Mouse (Mus musculus) limb, embryonic 14.5 days (tissue): ENCODE measurements around the gene Rassf9. TPM values are rescaled to one million over a fixed set of nuclear protein-coding genes. Genes with fewer than 3 reads are reported as not detected.

ENCODE experiments used
- ATAC-seq: fragments of 200-750 bp; cut with Nextera tagmentation; 2 replicates; pipeline ENCODE4 v1.8.0; 2017; ENCODE audit warnings: low read depth, moderate number of reproducible peaks, moderate TSS enrichment; ENCODE audit not compliant: low FRiP score
- DNase-seq: peaks from one replicate; pipeline ENCODE4 v3.0.0-alpha.2; 2015; ENCODE audit warnings: low spot score
- H3K27ac ChIP-seq: fragments of 300-500 bp; sonication (generic); replicated peaks from 2 replicates; pipeline ENCODE4 v1.5.1; 2014; ENCODE audit warnings: low read depth, mild to moderate bottlenecking, low read length, moderate library complexity, mixed read lengths
- H3K27me3 ChIP-seq: fragments of 300-500 bp; sonication (generic); 2 replicates; pipeline ENCODE4 v1.6.1; 2014; ENCODE audit warnings: low read length, mixed read lengths; ENCODE audit not compliant: control insufficient read depth, insufficient read depth
- H3K36me3 ChIP-seq: fragments of 300-500 bp; sonication (generic); 2 replicates; pipeline ENCODE4 v1.6.1; 2014; ENCODE audit warnings: mild to moderate bottlenecking, low read length, moderate library complexity, mixed read lengths; ENCODE audit not compliant: control insufficient read depth, insufficient read depth
- H3K4me1 ChIP-seq: fragments of 300-500 bp; sonication (generic); 2 replicates; pipeline ENCODE4 v1.6.1; 2014; ENCODE audit warnings: antibody characterized with exemption, low read length, mixed read lengths; ENCODE audit not compliant: control insufficient read depth, insufficient read depth
- H3K4me2 ChIP-seq: fragments of 300-500 bp; sonication (generic); replicated peaks from 2 replicates; pipeline ENCODE4 v1.6.1; 2014; ENCODE audit warnings: low read depth, mild to moderate bottlenecking, low read length, moderate library complexity; ENCODE audit not compliant: severe bottlenecking
- H3K4me3 ChIP-seq: fragments of 300-500 bp; sonication (generic); replicated peaks from 2 replicates; pipeline ENCODE4 v1.5.1; 2014; ENCODE audit warnings: low read length
- H3K9ac ChIP-seq: fragments of 300-500 bp; sonication (generic); 2 replicates; pipeline ENCODE4 v1.6.1; 2014; ENCODE audit warnings: mild to moderate bottlenecking, low read depth, low read length, moderate library complexity; ENCODE audit not compliant: severe bottlenecking
- H3K9me3 ChIP-seq: fragments of 300-500 bp; sonication (generic); 2 replicates; pipeline ENCODE4 v1.6.1; 2016; ENCODE audit warnings: low read length; ENCODE audit not compliant: control insufficient read depth
- POLR2A ChIP-seq: fragments of 200-500 bp; IDR thresholded peaks from 2 replicates; pipeline ENCODE4 v1.8.0; 2012; ENCODE audit warnings: inconsistent platforms, mild to moderate bottlenecking, moderate library complexity, borderline replicate concordance; ENCODE audit not compliant: insufficient read depth, insufficient read length; ENCODE audit errors: extremely low read depth
- WGBS: fragments of 180-500 bp; shearing (Covaris S2); extraction: QIAGEN DNeasy Blood & Tissue Kit; methylation state at CpG from one replicate; pipeline ENCODE4 v1.1.7; 2014; 5-methylcytosine and 5-hydroxymethylcytosine counted together
- polyA plus RNA-seq, 2 experiments: library from polyadenylated mRNA; depleted of rRNA in 1 of 2; stranded (reverse) in 1 of 2; unstranded in 1 of 2; fragments of >200 nt; fragmentation: Nextera tagmentation in 1 of 2; extraction: Ambion mirVana in 1 of 2; gene quantifications; 2 replicates each; pipeline versions ENCODE4 v1.2.1 to v1.2.3; 2012 to 2014

Rassf9 gene
- polyA plus RNA-seq, 2 experiments: 3.1 to 5.3 TPM

DNA sequence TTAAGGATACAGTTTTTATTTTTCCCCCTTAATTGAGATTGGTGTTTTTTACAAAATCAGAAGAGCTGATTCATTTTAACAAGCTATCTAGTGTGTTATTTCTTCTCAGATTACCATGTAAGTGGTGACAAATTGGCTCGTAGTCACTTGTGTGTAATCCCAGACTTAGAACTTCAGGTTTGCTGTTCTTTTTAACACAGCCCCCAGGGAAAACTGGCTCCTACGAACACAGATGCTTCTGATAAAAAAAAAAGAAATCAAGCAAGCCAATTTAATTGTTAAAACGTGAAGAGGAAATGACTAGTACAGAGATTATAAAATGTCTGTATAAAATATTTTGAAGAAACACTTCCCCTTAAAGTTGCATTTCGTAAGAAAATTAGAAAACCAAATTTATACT is 4.6 kb upstream of the Rassf9 start:
- H3K27me3 ChIP-seq: no peaks in the 10 kb centered on the region
- H3K9ac ChIP-seq: no peak overlapping the region
- H3K36me3 ChIP-seq: no peaks in the 10 kb centered on the region
- H3K9me3 ChIP-seq: no peaks in the 10 kb centered on the region
- H3K27ac ChIP-seq: no peak overlapping the region
- DNase-seq: no peak
- ATAC-seq: no peak
- WGBS: 9% methylated on average over 4 of the region's 4 CpGs
- H3K4me1 ChIP-seq: peaks cover 18% of the 10 kb centered on the region
- no peak overlapping the region for H3K4me3 ChIP-seq
- no peak overlapping the region for H3K4me2 ChIP-seq
- TF ChIP-seq POLR2A: no peak

DNA sequence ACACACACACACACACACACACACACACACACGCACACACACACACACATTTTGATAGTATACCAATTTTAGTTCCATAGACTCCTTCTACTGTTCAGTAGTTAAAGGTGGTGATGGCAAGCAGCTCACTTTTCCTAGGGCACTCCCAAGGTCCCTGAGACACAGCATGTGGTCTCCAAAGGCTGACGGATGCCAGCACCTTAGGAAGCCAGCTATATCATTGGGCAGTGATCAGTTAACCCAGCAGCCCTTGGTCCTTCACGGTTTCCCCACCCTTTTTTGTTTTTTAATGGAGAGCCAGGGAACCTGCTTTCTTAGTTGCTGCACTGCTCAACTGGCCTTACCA is 588 bp upstream of the Rassf9 start:
- no peaks in the 10 kb centered on the region for H3K36me3 ChIP-seq
- peaks cover 18% of the 10 kb centered on the region for H3K4me1 ChIP-seq
- H3K4me3 ChIP-seq: peak overlapping the region; percentile 28
- H3K27me3 ChIP-seq: no peaks in the 10 kb centered on the region
- DNase-seq (no peak), ATAC-seq (no peak; the same call in 1 of the 2 replicates)
- WGBS: 29% methylated on average over 3 of the region's 3 CpGs
- H3K4me2 ChIP-seq: peak overlapping the region; percentile 41
- H3K9me3 ChIP-seq: no peaks in the 10 kb centered on the region
- peak overlapping the region; percentile 46; the same call in 1 of the 2 replicates for H3K27ac ChIP-seq
- no peak overlapping the region for H3K9ac ChIP-seq
- TF ChIP-seq POLR2A: no peak

DNA sequence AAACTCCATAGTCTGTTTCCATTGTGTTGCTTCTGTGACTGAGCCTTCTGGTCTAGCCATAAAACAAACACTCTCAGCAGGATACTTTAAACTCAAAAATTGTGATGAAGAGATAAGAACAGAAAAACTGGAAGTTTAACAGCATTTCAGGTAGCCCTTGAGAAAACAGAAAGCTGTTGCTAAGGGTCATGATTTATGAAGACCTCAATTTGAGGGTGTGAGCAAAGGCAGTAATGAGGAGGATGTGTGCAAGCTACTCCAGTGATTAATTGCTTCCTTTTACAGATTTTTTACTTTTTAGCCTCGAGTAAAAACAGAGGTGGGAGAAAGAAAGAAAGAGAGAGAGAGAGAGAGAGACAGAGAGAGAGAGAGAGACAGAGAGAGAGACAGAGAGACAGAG is 2.1 kb downstream of the Rassf9 start:
- Histone ChIP-seq H3K9ac (no peak overlapping the region), H3K9me3 (no peaks in the 10 kb centered on the region), H3K4me3 (no peak overlapping the region), H3K4me2 (0 out of 2 replicates have a peak overlapping the region, but pooled peaks have one; percentile 0), H3K4me1 (peaks cover 13% of the 10 kb centered on the region), H3K27ac (no peak overlapping the region), H3K36me3 (no peaks in the 10 kb centered on the region), H3K27me3 (no peaks in the 10 kb centered on the region)
- TF ChIP-seq POLR2A: no peak
- ATAC-seq: no peak
- no peak for DNase-seq
- WGBS: 0% methylated on average over 1 of the region's 1 CpGs

DNA sequence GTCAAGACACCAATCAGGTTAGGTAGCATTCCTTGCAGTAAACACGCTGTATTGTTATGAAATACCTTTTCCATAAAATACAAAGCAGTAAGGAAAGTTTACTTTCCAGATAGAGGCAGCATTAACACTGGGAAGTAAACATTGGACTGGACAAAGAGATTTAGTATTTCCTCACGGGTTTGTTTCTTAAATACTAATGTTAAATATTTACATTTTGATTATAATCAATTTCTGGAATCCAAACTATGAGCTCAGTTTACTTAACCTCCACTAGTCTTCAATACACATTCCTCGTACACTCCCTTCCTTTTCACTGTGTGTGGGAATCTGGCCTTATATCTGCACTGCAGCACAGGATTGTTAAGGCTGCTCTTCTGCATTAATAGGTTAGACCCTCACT is 15.9 kb downstream of the Rassf9 start:
- Histone ChIP-seq H3K27me3 (no peaks in the 10 kb centered on the region), H3K4me3 (no peak overlapping the region), H3K9ac (no peak overlapping the region), H3K9me3 (no peaks in the 10 kb centered on the region), H3K4me2 (no peak overlapping the region), H3K36me3 (no peaks in the 10 kb centered on the region), H3K4me1 (no peaks in the 10 kb centered on the region), H3K27ac (no peak overlapping the region)
- TF ChIP-seq POLR2A: no peak
- DNase-seq (no peak), ATAC-seq (no peak)
- 81% methylated on average over 3 of the region's 3 CpGs for WGBS

DNA sequence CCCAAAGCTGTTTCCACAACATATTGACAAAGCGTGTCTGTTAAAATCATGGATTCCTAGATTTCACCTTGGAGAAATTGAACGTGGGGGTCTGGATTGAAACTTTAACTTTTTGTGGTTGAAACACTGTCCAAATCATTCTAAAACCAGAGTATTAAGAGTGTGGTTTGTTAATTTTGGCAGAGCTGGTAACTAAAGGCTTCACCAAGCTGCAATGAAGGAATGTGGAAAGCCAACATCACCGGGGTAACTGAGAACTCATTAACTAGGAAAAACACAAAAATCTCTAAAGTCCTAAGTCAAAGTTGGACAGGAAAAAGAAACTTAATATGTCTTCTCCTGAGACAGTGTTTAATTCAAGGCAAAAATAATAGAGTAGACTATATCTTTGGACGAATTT is 41.9 kb downstream of the Rassf9 start:
- Histone ChIP-seq H3K27ac (no peak overlapping the region), H3K4me1 (no peaks in the 10 kb centered on the region), H3K9me3 (no peaks in the 10 kb centered on the region), H3K36me3 (no peaks in the 10 kb centered on the region), H3K4me3 (no peak overlapping the region), H3K4me2 (no peak overlapping the region), H3K9ac (no peak overlapping the region), H3K27me3 (no peaks in the 10 kb centered on the region)
- ATAC-seq (no peak), DNase-seq (peak; percentile 49)
- 59% methylated on average over 4 of the region's 4 CpGs for WGBS
- TF ChIP-seq POLR2A: no peak

DNA sequence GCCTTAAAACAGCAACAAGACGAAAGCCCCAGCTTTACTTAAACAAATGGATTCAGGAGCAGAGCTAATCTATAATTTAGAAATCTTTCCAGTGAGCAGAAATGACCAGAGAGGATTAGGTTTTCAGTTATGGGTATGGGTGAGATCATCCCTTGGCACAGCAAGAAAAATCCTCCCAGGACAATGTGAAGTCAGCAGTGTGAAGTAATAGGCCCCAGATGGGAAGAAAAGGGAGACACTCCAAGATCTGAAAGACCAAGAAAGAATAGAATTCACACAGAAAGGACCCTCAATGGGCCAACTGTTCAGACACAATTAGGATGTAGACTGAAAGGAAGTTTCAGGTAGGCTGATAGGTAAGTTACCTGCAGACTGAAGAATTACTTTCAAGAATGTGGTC is 50.5 kb downstream of the Rassf9 start:
- WGBS: 82% methylated on average over 1 of the region's 1 CpGs
- no peak for ATAC-seq
- no peak overlapping the region for H3K27ac ChIP-seq
- no peak for DNase-seq
- no peaks in the 10 kb centered on the region for H3K4me1 ChIP-seq
- H3K4me3 ChIP-seq: no peak overlapping the region
- no peak overlapping the region for H3K4me2 ChIP-seq
- no peaks in the 10 kb centered on the region for H3K36me3 ChIP-seq
- TF ChIP-seq POLR2A: no peak
- H3K9ac ChIP-seq: no peak overlapping the region
- H3K27me3 ChIP-seq: no peaks in the 10 kb centered on the region
- H3K9me3 ChIP-seq: no peaks in the 10 kb centered on the region
